Mouse (Mus musculus) urinary bladder, postnatal 36 days (tissue): Measurements from ENCODE around the gene Slc25a19.
"Not testable (repeated sequence)": the region's sequence is repeated elsewhere in the genome, so short reads cannot be mapped to it uniquely, and the experiment has no call there.

ENCODE experiments used
- DNase-seq, 2 experiments: peaks; one replicate each; pipeline ENCODE4 v3.0.0; 2022; ENCODE audit warnings: low spot score in 2 of 2, mixed read lengths in 1 of 2

Gene Slc25a19

GRCm38 (mm10) chr11:115627705-115628464 lies at the start of gene Slc25a19:
Slc25a19 (minus strand) TSS chr11:115628295.
- DNase-seq = peak; percentile 99

GRCm38 (mm10) chr11:115677511-115677910 lies 49.4 kb upstream of the Slc25a19 start:
- no peak for DNase-seq

GRCm38 (mm10) chr11:115676738-115677137 lies 48.6 kb upstream of the Slc25a19 start:
- DNase-seq = no peak

- no peak for DNase-seq
Measured at GRCm38 (mm10) chr11:115674235-115674865, 46.3 kb upstream of the Slc25a19 start.

DNA sequence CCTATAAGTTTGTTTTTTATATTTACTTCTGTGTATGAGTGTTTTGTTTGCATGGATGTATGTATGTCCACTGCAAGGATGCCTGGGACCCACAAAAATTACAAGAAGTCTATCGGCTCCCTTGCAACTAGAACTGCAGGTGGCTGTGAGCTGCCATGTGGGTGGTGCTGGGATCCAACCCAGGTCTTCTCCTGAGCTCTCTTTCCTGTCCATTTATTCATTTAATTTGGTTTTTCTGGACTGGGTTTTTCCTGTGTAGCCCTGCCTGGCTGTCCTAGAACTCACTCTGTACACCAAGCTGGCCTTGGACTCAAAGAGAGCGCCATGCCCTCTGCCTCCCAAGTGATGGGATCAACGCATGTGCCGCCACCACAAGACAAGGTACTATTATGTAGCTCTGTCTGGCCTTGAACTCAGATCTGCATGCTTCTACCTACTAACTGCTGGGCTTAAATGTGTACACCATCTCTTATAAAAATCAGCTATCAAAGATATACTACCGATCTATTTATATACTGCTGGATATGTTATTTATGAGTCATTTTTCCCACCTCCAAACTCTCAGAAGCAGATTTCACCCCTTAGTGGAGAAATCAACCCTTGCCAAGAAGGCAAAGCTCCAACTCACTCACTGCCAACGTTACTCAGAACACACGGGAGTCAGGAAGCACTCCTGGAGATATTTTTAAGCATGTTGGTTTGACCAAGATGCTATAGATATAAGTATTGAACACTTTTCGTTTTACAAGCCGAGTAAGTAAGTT lies 45.6 kb upstream of the Slc25a19 start:
- DNase-seq = no peak

- DNase-seq = no peak
Measured at GRCm38 (mm10) chr11:115672226-115672987, 44.3 kb upstream of the Slc25a19 start.

DNA sequence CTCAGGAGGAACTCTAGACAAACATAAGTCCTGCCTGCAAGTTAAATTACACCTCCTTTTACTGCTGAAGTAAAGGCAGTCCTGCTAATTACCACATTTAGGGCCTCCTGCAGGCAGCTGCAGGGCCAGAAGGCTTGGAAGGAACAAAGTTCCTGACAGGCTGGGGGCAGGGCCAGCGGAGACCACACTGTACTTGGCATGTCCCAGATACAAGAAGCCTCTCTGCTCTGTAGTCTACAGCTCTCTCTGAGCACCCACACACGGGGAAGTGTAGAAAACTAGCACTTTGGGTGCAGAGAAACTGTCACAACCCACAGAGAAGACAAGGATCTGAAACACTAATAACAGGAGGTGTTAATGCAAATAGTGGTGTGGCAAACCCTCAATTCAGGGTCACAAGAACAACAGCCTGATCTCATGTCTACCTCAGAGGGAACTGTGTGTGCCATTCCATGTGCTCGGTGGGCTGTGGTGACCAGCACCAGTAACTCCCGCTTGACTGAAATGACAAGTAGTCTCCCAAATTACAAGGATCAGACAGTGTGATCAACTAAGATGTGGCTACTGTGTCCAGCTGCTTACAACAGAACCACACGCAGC lies 42.5 kb upstream of the Slc25a19 start:
- DNase-seq = no peak

GRCm38 (mm10) chr11:115663676-115664335 lies 35.7 kb upstream of the Slc25a19 start:
- no peak for DNase-seq

- no peak for DNase-seq
Measured at GRCm38 (mm10) chr11:115660376-115660775, 32.3 kb upstream of the Slc25a19 start.

DNA sequence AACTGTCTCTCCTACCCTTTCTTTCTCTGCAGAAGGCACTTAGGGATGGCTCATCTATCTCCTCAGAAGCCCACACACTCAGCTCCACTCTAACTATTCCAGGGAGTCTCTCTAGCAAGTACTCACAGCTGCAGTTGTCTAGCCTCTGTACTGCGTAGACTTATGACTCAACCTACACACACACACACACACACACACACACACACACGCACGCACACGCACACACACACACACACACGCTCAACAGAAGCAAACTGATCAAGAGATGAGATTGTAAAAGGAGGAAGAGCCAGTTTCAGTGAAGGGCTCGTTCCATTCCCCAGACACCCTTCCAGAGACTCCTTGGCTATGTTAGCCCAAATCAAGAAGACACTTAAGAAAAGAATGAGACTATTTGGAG lies 30.4 kb upstream of the Slc25a19 start:
- peak; percentile 13 to 16 for DNase-seq

GRCm38 (mm10) chr11:115654128-115654527 lies 26.0 kb upstream of the Slc25a19 start:
- no peak for DNase-seq

DNA sequence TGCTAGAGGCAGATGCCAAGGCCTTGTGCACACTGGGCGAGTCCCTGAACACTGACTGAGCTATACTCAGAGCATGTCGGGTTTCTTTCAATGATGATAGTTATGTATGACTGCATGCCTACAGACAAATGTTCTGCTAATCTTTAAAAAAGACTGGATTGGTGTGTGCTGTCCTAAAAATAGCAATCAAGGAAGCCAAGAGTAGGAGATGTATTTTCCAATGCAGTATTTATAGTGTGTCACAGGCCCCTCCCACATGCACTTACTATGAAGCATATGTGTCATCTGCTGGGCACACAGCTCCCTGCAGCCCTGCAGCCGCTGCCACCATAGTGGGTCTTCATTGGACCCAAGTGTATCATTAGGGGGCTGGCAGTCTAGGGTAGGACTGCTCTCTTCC lies 25.1 kb upstream of the Slc25a19 start:
- no peak for DNase-seq

- no peak for DNase-seq
Measured at GRCm38 (mm10) chr11:115651680-115652079, 23.6 kb upstream of the Slc25a19 start.

GRCm38 (mm10) chr11:115649706-115650105 lies 21.6 kb upstream of the Slc25a19 start:
- no peak for DNase-seq

GRCm38 (mm10) chr11:115647459-115647858 lies 19.4 kb upstream of the Slc25a19 start:
- DNase-seq = peak; percentile 41 to 43

GRCm38 (mm10) chr11:115646439-115646838 lies 18.3 kb upstream of the Slc25a19 start:
- DNase-seq = no peak

GRCm38 (mm10) chr11:115645498-115645897 lies 17.4 kb upstream of the Slc25a19 start:
- not testable (repeated sequence) for DNase-seq

DNA sequence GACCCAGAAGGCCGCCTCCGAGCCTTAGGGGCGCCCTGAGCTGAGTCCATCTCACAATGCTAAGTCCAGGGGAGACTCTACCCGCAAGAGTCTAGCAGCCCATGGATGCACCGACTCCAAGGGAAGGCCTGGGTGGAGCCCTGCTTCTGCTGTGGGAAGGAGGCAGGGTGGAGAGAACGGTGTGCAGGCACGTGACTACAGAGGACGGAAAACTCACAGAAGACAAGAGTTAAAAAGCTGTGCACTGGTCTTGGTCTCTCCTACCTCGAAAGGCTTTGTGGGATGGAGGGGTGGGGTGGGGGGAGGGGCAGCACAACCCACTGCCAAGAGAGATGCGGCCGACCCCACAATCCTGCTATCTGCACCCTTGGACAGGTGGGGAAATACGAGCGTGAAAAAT lies 16.2 kb upstream of the Slc25a19 start:
- no peak for DNase-seq

DNA sequence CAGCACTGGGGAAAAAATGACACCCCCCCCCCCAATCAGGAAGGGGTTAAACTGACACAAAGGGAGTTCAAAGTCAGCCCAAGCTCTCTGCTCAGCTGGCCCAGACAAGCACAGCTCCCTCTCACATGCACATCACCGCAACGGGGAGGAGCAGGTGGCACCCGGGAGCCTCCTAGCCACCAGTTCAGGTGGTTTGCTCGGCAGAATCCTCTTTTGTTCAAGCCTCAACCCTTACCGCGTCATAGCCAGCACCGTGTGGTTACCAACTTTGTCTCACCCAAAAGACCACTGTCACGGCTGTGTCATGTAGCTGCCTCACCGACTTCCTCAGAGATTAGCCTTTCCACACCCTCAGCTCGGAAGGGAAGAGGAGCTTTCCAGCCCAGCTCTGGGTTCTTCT lies 15.2 kb upstream of the Slc25a19 start:
- DNase-seq = no peak

DNA sequence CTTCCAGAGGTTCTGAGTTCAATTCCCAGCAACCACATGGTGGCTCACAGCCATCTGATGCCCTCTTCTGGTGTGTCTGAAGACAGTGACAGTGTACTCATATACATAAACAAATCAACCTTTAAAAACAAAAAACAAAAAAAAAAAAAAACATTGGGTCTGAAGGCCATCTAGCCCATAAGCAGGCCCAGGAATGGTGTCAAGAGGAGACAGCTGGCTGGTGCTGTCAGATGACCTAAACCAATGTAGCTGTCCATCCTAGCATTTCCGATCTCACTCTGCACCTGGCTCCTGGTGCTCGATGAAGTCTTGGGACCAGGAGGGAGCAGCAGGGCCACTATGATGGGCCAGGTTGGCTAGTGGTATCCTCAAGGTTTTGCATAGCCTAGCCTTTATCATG lies 14.6 kb upstream of the Slc25a19 start:
- DNase-seq = no peak

GRCm38 (mm10) chr11:115641664-115642036 lies 13.6 kb upstream of the Slc25a19 start:
- no peak for DNase-seq
